Mouse (Mus musculus): Measurements from ENCODE around the gene Zswim2.
"Not testable (repeated sequence)": the region's sequence is repeated elsewhere in the genome, so short reads cannot be mapped to it uniquely, and the experiment has no call there.

The Zswim2 gene

GRCm38 (mm10) chr2:83940931-83941361, at the start of gene Zswim2:
TSS of gene Zswim2 (minus strand) at chr2:83941228.
- DNase-seq = peak; percentile 67 to 69

GRCm38 (mm10) chr2:83990253-83990652, 49.2 kb upstream of the Zswim2 start, which contains the start of gene Gm13691:
TSS of gene Gm13691 (plus strand) at chr2:83990553.
- not testable (repeated sequence) for DNase-seq

GRCm38 (mm10) chr2:83984443-83984842, 43.4 kb upstream of the Zswim2 start, which contains the start of gene Gm13697:
TSS of gene Gm13697 (plus strand) at chr2:83984743.
- DNase-seq = not testable (repeated sequence)

DNA sequence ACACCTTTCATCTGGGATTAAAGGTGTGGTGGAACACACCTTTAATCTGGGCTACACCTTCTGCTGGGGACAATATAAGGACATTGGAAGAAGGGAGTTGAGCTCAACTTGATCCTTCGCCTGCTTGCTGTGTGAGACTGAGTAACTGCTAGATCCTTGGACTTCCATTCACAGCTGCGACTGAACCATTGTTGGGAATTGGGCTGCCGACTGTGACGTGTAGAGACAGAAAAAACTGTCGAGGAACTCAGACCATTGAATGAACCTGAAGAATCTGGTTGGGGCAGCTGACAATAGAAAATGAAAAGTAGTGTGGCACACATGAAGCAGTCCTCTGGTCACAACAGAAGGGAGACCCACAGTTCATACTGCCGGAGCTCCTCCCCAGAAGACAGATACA, 37.6 kb upstream of the Zswim2 start, which contains the start of gene Gm13694:
TSS of gene Gm13694 (plus strand) at position 301 of the 400 bp plus-strand sequence.
- DNase-seq = not testable (repeated sequence)

- not testable (repeated sequence) for DNase-seq
Measured at GRCm38 (mm10) chr2:83972823-83973222, 31.8 kb upstream of the Zswim2 start, which contains the start of gene Gm13696. TSS of gene Gm13696 (plus strand) at chr2:83973123.

DNA sequence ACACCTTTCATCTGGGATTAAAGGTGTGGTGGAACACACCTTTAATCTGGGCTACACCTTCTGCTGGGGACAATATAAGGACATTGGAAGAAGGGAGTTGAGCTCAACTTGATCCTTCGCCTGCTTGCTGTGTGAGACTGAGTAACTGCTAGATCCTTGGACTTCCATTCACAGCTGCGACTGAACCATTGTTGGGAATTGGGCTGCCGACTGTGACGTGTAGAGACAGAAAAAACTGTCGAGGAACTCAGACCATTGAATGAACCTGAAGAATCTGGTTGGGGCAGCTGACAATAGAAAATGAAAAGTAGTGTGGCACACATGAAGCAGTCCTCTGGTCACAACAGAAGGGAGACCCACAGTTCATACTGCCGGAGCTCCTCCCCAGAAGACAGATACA, 26.0 kb upstream of the Zswim2 start, which contains the start of gene Gm13695:
TSS of gene Gm13695 (plus strand) at position 301 of the 400 bp plus-strand sequence.
- DNase-seq = not testable (repeated sequence)

GRCm38 (mm10) chr2:83961203-83961602, 20.2 kb upstream of the Zswim2 start, which contains the start of gene Gm13693:
TSS of gene Gm13693 (plus strand) at chr2:83961503.
- not testable (repeated sequence) for DNase-seq

DNA sequence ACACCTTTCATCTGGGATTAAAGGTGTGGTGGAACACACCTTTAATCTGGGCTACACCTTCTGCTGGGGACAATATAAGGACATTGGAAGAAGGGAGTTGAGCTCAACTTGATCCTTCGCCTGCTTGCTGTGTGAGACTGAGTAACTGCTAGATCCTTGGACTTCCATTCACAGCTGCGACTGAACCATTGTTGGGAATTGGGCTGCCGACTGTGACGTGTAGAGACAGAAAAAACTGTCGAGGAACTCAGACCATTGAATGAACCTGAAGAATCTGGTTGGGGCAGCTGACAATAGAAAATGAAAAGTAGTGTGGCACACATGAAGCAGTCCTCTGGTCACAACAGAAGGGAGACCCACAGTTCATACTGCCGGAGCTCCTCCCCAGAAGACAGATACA, 14.4 kb upstream of the Zswim2 start, which contains the start of gene Gm13698:
TSS of gene Gm13698 (plus strand) at position 301 of the 400 bp plus-strand sequence.
- DNase-seq = not testable (repeated sequence)

- no peak for DNase-seq
Measured at GRCm38 (mm10) chr2:83941792-83942191, 764 bp upstream of the Zswim2 start.

GRCm38 (mm10) chr2:83941378-83941777, 350 bp upstream of the Zswim2 start:
- DNase-seq = peak in 1 of 2 experiments; percentile 3

DNA sequence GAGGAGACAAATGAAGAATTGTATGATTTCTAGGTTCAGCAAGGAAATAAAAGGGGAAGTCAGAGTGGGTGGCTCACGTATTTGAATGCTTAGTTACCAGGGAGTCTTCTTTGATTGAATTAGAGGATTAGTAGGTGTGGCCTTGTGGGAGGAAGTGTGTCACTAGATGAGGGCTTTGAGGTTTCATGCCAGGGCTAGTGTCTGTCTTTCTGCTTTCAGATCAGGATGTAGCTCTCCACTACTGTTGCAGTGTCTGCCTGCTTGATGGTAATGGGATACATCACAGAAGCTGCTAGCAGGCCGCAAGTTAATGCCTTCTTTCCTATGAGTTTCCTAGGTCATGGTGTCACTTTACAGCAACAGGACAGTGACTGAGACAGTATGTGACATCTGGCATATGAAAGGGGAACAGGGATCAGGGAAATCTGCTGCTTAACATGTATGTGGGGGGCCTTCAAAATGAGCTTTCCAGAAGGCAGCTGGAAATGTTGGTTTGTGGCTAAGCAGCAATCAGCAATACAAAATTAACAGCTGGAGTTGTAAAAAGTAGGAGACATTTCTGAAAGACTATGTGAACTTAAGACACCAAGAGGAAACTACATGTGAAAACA, 11.4 kb downstream of the Zswim2 start:
- peak; percentile 65 to 76 for DNase-seq

DNA sequence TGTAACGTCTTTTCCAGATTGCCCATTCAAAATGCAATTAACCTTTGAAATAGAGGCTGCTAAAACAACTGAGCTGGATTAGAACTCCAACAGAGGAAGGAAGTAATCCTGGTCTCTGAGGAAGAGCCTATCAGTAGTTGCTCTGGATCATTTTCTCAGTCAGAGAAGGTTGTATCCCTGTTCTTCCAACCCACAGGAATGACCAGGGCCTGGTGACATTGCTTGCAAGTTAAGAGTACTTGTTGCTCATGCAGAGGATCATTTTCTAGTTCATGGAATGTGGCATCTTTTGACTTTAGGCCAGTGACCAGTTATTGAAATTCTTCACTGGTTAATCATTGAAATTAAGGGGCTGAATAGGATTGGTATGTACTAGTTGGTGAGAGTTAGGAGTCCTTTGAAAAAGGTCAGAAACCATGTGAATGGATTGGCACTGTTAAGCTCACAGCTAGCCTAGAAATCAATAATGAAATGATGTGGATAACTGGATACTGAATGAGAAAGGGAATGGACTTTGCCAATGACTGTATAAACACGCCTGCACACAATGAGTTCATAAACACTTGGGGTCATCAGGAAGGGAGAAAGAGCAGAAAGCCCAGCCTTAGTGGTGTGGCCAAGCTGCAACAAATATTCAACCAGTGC, 39.0 kb downstream of the Zswim2 start:
- DNase-seq = no peak

DNA sequence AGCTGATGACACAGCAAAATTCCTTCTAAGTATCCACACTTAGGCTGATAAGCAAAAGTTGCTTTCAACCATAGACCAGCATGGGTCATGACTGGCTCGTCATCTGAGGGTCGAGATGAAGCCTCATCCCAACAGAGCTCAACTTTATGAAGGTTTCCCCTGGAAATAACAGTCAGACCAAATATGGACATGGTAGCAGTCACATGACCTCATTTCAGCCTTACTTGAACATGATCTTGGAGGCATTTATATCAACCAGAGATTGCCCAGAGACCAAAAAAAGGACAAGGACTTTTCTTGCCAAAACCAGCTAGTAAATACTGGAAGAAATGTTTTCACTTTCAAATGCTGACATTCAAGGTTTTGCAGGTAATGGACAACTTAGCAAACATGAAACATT, 47.3 kb downstream of the Zswim2 start:
- DNase-seq = no peak

GRCm38 (mm10) chr2:83883850-83884420, 57.1 kb downstream of the Zswim2 start:
- no peak for DNase-seq
